Mouse (Mus musculus) left cerebral cortex, adult 18-20 months (tissue): ENCODE results near the gene Hps6. TPM values are rescaled to one million over a fixed set of nuclear protein-coding genes. Genes with fewer than 3 reads are reported as not detected.
A peak's percentile ranks its signal among the peaks of the same experiment; 100 is the strongest.

ENCODE experiments used
- DNase-seq, 2 experiments: peaks; one replicate each; pipeline ENCODE4 v3.0.0; 2021 to 2022; ENCODE audit warnings: low spot score in 2 of 2, mixed read lengths in 1 of 2
- total RNA-seq, 2 experiments: library from RNA; stranded (reverse); gene quantifications; 2 replicates each; pipeline ENCODE4 v1.2.3; 2021

The Hps6 gene
- total RNA-seq, 2 experiments from 2014 or later, result 7.8 to 8.4 TPM

- DNase-seq, result no peak
Observed at GRCm38 (mm10) chr19:46028747-46029320, 25.5 kb downstream of the Hps6 start.

GRCm38 (mm10) chr19:46029652-46030051 lies 26.3 kb downstream of the Hps6 start:
- DNase-seq, result no peak

- no peak for DNase-seq
Observed at GRCm38 (mm10) chr19:46030196-46030983, 27.1 kb downstream of the Hps6 start.

DNA sequence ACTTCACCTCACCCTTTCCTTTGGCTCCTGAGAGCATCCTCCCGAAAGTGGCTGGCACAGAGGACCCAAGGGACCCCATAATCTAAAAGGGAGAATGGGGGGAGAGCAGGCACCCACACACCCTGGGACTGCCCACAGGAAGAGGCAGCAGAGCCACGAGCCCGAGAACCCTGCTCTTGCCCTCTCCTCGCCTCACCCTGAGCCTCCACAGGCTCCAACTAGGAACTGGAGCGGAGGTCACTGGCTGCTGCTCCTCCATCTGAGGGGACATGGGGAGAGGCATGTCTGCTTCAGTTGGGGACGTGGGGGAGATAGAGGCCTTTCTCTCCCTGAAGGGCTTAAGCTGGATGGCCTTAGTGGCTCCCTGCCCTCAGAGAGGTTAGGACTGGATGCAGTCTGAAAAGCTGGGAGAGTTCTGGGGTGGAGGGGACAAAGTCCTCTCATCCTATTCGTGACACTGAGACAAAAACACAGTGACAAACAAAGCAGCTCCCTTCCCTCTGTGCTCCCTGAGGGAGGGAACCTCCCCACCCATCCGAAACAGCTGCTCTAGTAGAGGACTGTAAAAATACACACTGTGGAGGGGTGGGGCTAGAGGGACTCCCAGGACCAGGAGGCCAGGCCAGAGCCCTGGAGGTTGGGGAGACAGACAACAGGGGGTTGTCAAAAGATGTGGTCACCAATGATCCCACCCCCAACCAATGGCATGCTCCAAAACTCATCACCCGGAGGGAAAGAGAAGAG lies 28.6 kb downstream of the Hps6 start:
- DNase-seq, result no peak

DNA sequence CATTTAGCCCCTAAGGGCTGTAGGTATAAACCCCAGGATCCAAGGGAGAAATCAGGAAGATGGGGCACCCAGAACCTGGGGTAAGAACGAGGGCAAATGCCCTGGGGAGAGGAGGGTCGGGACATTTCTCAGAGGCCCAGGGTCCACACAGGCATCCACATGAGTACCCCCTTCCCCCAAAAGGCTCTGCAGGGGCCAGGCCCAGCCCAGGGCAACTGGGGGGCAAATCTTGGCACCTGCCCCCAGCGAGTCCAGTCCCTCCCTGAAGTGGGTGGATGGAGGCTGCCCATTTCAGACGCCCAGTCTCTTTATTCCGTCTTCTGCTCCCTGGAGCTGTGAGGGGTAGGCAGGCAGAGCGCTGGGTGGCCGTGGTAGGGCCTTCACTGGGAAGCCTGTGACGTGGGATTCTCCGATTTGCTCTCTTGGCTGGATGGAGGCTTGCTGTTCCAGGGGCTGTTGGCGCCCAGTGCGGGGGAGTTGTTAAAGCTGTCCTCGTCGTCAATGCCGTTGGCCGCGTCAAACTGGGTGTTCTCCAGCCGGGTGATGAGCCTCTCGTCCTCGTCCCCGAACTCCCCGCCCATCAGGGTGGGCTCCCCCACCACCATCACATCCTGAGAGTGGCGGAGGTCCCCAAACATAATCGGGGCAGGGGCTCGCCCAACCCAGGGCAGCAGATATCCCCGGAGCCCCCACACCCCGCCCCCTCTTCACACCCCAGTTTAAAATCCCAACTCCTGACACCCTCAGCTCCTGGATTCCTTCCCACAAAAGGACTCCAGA lies 29.6 kb downstream of the Hps6 start:
- DNase-seq, result peak; percentile 60 to 75

GRCm38 (mm10) chr19:46033911-46034310 lies 30.6 kb downstream of the Hps6 start:
- no peak for DNase-seq

- DNase-seq, result no peak
Observed at GRCm38 (mm10) chr19:46035971-46036370, 32.7 kb downstream of the Hps6 start.

DNA sequence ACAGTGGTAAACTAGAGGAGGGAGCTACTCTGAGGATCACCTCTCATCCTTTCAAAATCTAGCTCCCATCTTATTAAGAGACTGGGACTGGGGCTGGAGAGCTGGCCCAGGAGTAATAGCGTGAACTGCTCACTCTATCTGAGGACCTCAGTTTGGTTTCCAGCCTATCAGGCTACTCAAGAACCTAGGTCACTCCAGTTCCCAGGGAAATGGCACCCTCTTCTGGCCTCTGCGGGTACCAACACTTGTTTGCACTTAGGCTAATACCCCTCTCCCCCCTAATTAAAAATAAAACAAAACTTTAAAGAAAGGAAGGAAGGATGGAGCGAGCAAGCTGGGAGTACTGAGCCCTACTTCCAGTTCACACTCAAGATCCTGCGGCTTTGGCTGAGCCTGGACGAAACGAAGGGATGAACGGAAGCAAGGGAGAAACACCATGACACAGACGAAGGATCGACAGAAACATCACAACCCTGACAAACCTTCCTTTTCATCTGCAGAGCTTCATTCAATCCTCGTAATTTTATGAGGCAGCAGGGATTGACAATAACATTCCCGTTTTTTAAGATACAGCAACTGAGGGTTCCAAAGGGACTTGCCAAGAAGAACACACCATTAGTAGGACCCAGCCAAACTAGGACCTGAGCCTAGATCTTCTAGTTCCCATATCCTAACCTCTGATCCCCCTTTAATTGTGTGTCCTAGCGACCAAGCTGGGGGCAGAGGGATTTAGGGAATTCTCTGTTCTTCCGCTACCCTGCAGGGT lies 33.4 kb downstream of the Hps6 start:
- DNase-seq, result no peak

GRCm38 (mm10) chr19:46037243-46037924 lies 34.1 kb downstream of the Hps6 start:
- DNase-seq, result no peak

- no peak for DNase-seq
Observed at GRCm38 (mm10) chr19:46037925-46038850, 34.9 kb downstream of the Hps6 start.

- DNase-seq, result no peak
Observed at GRCm38 (mm10) chr19:46038851-46039260, 35.5 kb downstream of the Hps6 start.

DNA sequence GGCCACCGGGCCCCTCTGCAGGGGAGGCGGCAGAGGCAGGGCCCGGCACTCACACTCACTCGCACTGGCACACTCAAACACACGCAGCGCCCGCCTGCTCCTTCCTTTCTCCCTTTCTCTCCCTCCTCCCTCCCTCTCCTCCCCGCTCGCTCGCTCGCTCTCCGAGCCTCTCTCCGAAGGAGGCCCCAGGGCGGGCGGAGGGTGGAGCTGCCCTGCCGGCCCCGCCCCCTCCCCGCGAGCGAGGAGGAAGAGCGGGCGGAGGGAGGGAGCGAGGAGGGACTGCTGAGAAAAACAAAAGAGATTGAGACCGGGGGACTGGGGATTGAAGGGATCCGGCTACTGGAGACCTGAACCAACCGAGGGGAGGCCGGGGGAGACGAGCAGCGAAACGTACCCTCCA lies 36.2 kb downstream of the Hps6 start:
- DNase-seq, result peak; percentile 81 to 88

DNA sequence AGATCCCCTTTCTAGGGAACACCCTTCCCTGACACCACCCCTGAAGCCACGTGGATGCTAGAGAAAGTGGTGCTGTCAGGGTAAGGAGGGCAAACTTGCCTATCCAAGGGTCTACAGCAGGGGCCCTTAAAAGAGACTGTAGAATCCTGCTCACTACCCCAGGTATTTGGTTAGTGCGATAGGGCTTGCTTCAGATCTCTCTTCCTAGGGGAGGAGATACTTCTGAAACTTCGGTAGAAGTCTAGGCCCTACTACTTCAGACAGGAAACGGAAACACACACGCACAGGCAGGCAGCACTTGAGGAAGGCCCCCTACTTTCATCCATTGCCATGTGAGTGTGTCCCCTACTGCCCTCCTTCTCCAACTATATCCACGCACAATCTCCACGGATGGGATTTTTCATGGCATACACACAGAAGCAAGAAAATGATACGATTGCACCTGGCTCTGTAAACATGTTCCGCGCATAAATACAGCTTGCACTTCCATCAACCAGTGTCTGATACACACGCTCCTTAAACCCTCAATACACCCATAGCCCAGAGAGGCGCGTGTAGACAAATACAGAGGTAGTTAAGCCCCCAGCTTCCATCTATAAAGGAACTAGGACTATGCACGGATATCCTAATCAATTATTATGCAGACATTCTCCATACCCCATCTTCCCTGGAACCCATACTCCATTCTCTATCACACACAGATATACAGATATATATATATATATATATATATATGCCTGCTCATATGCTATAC lies 37.0 kb downstream of the Hps6 start:
- DNase-seq, result no peak

- no peak for DNase-seq
Observed at GRCm38 (mm10) chr19:46041299-46041932, 38.1 kb downstream of the Hps6 start.

DNA sequence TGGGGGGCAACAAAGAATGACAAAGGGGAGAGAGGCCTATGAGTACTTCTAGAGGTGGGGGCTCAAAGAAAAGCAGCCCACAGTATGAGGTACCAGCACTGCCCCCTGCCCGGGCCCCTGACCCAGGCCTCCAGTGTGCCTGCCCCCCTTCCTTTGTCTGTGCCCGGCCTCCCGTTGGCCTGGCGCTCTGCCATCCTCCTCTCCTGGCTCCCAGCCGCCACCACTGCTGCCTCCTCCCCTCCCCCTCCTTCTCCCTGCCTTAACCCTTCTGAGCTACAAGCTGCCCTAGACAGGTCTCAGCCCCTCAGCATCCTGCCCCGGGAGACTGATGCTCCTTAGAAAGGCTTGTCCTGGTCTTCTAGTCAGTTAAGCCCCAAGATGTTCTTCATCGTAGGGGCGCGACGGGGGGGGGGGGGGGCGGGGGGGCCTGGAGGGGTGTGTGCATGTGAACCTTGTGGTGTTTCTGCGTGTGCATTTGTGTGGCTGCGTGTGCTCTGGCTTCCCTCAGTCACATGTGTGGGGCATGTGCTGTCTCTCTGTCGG lies 38.7 kb downstream of the Hps6 start:
- DNase-seq, result peak; percentile 72 to 73

DNA sequence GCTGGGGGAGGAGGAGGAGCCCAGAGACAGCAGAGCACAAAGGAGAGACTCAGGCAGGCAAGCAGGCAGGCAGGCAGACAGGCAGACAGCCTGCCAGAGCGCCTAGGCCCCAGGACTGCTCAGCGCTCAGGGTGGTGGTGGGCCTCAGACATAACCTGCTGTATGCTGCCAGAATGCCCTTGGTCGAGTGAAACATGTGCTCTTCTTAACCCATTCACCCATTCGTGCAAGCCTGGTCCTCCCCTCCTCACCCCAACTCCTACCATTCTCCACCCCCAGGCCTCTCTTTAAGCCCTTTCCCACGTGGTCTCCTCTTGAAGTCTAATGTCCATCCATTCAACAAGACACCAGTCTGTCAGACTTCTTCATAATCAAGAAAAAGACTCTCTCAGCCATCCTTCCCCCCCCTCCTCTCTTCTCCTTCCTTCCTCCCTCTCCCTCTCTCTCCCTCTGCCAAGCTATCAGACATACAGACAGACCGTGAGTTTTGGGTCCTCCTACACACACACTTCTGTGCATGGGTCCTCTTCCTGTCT lies 39.2 kb downstream of the Hps6 start:
- DNase-seq, result peak; percentile 49 to 66

DNA sequence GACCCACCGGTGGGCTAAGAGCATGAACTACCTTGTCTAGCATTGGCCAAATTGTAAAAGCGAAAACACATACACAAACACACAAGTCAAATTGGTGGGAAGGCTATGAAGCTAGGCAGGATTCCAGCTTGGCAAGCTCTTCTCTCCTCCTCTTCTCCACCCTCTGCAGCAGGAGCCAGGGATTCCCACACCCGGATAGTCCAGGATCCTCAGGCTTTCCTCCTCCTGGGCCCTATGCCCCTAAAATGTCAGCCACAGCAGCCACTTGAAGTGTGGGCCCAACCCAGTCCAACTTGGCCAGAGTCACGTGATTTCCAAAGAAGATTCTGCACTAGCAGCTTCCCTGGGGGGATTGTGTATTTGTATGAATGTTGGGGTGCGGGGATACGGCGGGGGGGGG lies 40.1 kb downstream of the Hps6 start:
- DNase-seq, result no peak
